Mouse (Mus musculus): Measurements from ENCODE around the gene Gm49318.
"Not testable (repeated sequence)": the region's sequence is repeated elsewhere in the genome, so short reads cannot be mapped to it uniquely, and the experiment has no call there.

Gene Gm49318

DNA sequence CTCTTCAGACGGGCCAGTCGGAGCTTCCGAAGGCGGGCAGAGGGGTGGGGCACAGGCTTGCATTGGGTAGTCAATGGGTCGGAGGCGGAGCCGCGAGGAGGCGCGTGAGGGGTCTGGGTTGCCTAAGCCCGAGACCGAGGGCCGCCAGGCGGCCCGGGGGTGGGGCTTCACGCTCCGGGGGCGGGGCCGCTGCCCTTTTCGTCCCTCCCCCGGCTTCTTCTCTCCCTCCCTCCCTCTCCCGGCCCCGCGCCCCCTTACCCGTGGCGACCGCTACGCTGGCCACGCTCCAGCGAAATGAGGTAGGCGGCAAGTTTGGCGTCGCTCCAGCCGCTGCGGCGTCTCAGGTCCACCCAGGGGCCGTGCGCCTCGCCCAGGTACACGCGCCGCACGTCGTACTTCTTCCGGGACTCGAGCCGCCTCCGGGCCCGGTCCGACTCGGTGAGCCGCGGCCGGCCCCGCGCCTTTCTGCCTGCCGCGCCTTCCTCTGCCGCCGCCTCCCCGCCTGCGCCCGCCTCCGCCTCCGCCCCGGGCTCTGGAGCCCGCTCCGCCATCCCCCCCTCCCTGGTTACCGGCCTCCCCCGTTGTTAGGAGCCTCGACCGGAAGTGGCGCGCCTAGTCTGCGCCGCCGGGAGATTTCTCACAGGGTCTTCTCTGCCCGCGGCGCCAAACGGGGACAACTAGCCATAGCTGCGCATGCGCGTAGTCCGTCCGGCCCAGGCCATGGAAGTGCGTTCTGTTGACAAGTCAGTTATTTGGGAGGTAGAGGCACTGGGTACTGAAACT, at the start of gene Gm49318, which contains the start of gene Zfp653:
Gm49318 (minus strand) TSS at position 469 of the 783 bp plus-strand sequence.
Zfp653 (minus strand) TSS at position 586 of the 783 bp plus-strand sequence.
- in situ Hi-C loops (cut with MboI, MseI) = no loop called here

DNA sequence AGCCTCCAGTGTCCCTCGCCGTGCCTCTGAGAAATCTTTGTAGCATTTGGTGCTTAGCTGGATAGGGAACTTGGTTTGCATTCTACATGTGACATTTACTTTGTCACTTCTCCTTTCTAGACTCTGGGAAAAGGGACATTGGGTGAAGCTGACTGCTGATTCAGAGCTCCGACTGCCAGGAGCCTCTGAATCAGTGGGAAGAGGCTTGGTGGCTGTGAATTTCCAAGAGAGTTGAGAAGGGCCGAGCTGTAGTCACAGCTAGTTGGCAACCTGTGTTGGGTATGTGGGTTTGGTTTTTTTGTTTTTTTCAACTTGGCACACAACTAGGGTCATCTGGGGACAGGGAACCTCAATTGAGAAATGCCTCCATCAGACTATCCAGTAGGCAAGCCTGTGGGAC, 48.5 kb upstream of the Gm49318 start:
- in situ Hi-C loops (cut with MboI, MseI) = no loop called here

DNA sequence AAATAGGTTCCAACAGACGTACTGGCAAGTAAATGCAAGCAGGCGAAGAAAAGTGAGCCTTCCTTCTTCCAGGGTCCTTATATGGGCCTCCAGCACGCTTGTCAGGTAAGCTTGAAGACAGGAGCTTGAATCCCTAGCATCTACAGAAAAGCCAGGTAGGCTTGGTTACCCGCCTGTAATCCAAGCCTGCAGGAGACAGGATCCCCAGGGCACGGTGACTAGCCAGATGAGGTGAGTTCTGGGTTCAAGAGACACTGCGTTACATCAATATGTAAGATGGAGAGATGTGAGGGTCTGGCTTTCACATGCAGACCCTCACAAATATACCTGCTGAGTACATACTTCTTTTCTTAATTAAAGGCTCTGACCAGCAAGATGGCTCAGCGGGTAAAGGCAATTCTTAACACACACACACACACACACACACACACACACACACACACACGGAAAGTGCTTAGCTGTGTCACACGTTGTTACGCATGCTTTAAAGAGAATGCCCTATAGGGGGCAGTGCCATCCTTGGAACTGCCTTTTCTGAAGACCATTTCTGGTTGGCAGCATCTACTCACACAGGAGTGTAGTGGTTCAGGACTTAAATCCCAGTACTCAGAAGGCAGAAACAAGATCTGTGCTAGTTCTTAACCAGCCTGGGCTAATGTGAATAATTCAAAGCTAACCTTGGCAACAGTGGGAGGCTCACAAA, 46.8 kb upstream of the Gm49318 start:
- in situ Hi-C loops (cut with MboI, MseI) = no loop called here

DNA sequence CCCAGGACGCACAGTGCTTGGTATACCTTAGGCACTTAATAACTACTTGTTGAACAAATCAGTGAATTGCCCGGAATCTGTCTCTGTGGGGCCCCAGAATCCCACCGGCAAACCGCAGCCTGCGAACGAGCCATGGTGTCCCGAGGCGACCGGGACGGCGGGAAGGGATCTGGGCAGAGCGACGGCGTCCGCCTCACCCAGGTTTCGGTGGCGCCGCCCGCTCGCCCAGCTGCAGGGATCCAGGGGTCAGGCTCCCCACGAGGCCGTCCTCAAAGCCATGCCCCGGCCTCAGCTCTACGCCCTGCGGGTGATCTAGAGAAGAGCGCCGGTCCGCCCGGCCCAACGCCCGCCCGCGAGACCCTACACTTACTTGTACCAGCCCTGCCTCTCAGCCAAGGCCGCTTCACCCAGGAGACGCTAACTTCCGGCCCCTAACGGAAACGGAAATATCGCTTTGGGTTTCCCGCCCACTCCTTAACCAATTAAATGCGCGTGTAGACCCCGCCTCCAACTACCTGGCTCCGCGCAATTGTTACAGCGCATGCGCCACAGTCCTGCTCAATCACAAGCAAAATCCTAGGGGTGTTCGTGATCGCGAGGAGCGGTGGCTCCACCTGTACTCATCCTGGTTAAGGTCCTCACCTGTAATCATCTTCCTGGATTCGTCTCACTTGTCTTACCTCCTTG, 45.8 kb upstream of the Gm49318 start, which contains the start of gene Elof1:
Elof1 (minus strand) TSS at position 433 of the 687 bp plus-strand sequence.
- in situ Hi-C loops (cut with MboI, MseI) = no loop called here

DNA sequence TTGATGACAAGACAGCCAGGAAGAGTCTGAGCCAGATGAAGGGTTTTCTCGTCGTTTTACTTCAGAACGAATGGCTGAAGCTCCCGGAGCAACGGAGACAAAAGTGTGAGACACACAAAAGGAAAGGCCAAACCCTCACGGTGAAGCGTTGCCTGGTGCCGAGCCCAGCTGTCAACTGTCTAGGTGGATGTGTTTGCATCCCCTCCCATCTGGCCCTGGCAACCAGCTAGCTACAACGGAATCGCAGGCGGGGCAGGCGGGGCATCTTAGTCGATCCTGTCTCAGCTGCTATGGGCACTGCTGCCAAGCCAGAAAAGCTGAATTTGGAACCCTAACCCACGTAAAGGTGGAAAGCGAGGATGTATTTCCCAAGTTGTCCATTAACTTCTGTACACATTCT, 45.0 kb upstream of the Gm49318 start:
- in situ Hi-C loops (cut with MboI, MseI) = no loop called here

DNA sequence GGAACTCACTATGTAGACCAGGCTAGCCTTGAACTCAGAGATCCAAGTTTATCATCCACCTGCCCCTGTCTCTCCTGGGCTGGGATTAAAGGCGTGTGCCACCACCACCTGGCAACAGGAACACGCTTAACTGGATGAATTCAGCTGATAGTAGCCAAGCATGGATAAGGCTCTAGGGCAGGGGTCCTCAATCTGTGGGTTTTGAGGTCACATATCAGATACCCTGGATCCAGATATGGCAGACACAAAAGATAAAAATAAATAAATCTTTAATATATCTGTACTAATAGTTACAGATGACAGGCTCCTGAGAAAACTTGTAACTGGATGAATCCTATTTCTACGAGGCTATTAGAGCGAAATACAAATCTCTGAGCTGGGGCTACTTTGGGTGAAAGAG, 44.6 kb upstream of the Gm49318 start:
- in situ Hi-C loops (cut with MboI, MseI) = no loop called here

DNA sequence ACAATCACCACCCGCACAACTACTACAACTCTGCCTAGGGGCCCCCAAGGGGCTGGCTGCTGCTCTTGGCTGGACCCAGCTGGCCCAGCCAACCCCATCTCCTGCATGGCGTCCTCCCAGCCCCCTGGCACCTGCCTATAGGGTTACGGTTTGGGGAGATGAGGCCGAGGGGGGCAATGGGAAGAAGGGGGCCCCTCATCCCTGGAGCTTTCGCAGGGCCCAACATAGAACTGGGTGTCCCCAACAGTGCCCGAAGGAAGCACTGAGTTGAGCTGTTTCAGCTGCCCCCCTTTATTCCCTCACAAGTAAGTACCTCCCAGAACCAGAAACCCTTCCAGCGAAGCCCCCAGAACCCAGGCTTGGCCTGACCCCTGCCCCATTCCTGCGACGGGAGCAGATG, 37.1 kb upstream of the Gm49318 start:
- in situ Hi-C loops (cut with MboI, MseI) = no loop called here

DNA sequence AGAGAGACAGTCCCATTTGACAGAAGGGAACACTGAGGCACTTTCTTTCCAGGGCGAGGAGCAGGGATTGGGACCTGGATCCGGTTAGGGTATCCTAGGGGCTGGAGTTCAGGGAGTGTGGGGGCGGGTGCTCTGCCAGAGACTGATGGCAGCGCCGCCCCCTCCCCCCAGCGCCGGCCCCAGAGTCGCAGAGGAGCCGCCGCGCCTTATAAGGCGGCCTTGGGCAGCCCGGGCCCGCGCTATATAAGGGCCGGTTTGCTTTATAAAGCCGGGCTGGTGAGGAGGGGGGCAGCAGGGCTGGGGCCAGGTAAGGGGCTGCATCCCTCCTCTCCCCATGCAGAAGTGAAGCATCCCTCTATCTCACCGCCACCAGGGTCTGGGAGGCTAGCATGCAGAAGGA, 28.9 kb upstream of the Gm49318 start:
- in situ Hi-C loops (cut with MboI, MseI) = no loop called here

DNA sequence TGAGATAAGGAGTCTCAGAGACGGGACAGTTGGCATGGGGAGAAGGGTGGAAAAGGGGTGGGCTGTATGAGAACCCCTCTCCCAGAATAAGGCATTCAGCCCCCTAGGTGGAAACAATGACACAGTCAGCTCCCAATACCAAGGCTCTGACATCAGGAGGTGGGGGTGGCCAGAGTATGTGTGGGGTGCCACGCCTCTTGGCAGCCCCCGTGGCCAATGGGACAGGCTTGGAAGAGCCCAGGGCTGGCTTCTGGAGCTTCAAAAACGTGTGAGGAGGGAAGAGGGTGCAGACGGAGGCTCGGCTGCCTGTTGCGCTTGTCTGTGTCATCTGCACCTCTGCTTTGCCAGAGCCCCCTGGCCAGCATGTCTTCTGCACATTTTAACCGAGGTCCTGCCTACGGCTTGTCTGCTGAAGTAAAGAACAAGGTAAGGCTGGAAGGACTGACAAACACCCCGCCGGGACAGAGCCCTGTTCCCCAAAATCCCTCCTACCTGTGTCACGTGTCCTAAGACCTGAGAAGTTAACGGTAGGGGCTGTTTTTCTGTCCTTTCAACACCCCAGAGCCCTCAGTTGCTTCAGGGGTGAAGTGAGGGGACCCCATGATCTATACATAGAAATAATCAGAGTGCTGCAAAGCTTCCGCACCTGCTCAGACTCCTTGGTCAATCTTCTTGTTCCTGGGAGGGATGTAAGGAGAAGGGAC, 28.1 kb upstream of the Gm49318 start, which contains the start of gene Cnn1:
Cnn1 (plus strand) TSS at position 224 of the 704 bp plus-strand sequence.
- in situ Hi-C loops (cut with MboI, MseI) = no loop called here

DNA sequence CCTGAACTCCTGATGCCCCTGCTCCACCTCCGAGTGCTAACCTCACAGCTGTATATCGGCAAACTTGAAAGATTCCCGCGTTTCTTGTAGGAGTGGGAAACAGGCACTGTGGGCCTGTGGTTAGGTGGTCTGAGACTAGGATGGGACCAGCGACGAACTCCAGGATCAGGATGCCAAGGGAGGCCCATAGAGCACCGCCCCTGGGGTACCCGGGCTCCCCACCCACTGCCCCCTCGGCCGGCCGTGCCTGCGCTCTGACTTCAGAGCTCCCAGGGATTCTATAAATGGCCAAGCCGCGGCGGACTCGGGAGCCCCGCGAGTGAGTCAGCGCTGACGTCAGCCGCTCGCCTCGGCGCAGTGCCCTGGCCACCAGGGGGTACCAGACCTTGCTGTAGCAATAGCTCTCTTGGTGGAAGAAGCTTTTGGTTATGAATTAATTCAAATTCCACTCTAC, 24.8 kb upstream of the Gm49318 start:
- in situ Hi-C loops (cut with MboI, MseI) = no loop called here

DNA sequence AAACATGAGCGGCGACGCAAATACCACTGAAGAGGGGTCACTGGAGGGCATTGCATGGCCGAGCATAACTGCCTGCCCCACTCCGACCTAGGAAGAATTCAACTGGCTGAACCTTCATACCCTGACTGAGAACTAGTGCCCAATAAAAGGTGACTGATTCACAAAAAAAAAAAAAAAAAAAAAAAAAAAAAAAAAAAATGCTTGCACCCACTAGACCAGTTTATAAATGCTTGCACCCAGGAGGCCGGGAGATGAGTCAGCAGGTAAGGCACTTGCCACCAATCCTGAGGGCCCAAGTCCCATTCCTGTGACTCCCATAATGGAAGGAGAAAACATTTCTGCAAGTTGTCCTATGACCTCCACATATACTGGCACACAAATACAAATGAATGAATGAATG, 21.7 kb upstream of the Gm49318 start:
- in situ Hi-C loops (cut with MboI, MseI) = no loop called here

DNA sequence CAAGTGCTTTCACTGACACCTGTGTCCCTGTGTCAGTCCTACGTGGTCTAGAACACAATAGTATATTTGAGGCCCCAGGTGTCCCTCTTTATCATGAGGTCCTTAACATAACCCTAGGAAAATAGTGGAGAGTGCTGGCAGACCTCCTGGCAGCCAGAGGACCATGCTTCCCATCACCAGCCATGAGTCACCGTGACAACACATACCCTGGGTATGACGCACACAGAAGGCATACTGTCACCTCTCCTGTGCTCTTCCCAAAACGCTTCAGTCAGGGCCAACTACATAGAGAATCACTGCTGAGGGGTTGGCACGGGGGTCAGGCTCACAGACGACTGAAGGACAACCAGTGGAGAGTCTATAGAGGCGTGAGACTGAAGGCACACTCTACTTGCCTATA, 18.9 kb upstream of the Gm49318 start:
- in situ Hi-C loops (cut with MboI, MseI) = no loop called here

DNA sequence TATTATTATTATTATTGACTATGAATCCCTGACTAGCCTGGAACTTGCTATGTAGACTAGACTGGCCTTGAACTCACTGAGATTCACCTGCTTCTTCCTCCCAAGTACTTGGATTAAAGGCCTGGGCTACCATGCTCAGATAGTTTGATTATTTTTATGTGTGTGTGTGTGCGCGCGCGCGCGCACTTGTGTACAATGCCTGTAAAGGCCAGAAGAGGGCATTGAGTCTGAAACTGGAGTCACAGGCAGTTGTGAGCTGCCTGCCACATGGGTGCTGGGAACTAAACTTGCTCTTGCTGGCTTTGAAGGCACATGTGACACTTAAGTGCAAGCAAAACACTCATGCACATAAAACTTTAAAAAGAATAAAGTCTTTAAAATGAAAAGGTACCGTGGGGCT, 18.2 kb upstream of the Gm49318 start:
- in situ Hi-C loops (cut with MboI, MseI) = no loop called here

DNA sequence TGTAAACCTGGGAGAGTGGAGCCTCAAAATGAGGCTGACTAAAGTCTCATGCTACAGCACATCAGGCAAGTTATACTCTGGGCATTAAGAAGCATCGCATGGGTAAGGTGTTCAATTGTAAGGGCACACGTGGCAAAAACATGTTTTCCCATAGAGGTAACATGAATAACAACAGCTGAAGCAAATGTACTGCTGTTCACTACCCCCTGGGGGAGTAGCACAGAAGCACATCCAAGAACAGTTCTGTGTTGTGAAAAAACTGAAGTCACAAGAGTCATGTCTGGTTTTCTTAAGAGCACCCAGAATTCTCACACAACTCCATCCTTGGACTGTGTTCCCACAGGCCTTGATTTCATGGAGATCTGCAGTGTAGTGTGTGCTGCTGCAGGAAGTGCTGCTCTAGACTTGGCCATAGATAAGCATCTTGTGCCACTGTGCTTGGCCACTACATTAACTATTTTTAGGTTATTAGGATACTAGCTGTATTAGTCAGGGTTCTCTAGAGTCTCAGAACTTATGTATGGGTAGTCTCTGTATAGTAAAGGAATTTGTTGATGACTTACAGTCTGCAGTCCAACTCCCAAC, 16.1 kb upstream of the Gm49318 start:
- in situ Hi-C loops (cut with MboI, MseI) = no loop called here

DNA sequence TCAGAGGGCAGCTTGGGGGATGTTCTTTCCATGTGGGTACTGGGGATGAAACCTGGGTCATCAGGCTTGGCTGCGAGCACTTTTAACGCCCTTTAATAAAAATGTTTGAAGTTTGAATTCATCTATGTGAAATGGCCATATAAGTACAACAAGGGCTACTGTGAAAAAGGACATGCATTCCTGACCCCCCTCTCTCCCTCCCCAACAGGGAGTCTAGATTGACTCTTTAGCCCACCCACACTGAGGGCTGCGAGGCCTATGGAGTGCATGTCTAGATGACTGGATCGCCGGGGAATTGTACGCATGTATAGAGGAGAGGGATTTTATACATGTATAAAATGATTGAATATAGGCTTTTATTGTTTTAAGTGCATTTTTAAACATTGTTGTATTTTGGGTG, 15.0 kb upstream of the Gm49318 start:
- in situ Hi-C loops (cut with MboI, MseI) = no loop called here

DNA sequence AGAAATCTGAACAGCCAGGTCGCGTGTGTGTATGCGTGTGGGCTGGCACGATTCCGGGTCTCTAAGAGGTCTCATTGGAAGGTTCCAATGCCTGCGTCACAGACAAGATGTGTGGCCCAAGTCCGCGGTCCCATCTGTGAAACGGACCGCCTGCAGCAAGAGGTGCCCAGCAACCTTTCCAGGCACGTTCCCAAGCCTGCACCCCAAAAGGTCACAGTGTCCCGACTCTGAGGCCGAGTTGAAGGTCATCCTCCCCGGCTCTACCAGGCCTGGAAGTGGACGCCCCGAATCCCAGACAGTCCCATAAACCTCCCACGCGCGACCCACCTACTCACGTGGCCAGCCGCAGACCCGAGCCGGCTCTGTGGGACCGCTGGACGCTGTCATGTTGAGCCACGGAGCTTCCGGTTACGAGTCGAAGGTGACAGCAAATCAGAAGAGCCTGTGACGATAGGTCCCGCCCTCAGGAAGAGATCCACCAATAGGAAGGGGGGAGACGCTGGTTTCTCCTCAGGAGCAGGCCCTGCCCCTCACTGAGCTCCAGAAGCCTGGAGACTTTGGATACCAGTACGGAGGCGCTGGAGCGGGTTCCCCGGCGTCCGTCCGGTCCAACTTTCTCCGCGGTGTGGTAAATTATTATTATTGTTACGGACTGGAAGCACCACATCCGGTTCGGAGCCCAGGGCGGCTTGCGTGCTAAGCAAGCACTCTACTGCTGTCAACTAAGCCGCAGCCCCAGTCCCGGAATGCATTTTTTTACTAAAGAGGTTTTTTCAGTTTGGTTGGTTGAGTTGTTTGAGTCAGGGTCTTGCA, 14.2 kb upstream of the Gm49318 start, which contains the start of gene Ecsit:
Ecsit (minus strand) TSS at position 417 of the 813 bp plus-strand sequence.
- in situ Hi-C loops (cut with MboI, MseI) = no loop called here

DNA sequence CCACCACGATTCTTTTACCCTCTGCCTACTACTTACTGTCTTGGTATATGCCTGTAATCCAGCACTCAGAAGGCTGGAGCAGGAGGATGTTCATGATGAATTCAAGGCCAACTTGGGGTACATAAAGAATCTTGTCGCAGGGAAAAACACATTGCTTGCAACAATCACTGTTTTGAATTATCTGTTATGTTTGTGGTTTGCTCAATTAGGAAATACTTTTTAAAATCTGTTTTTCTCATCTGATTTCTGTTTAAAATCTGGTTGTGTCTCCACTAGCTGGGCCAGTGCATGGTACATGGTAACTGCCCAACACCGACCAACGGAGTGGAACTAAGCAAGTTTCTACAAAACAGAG, 13.6 kb upstream of the Gm49318 start:
- in situ Hi-C loops (cut with MboI, MseI) = no loop called here

DNA sequence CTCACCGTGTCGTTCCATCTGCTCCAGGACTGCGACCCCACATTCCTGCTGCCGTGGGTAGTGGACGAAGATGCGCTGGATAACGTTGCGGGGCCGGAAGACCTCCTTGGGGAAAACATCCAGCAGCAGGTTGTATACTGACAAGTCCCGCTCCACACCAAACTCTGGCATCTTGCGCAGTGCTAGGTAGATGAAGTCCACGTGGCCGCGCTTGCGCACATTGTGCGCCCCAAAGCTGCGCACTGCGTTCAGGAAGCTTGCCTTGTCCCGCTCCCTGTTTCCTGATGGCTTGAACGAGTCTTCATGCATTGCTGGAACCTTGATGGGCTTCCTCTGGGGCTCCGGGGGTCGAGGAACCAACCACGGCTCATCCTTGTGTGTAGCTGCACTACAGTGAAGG, 5.2 kb upstream of the Gm49318 start:
- in situ Hi-C loops (cut with MboI, MseI) = no loop called here

DNA sequence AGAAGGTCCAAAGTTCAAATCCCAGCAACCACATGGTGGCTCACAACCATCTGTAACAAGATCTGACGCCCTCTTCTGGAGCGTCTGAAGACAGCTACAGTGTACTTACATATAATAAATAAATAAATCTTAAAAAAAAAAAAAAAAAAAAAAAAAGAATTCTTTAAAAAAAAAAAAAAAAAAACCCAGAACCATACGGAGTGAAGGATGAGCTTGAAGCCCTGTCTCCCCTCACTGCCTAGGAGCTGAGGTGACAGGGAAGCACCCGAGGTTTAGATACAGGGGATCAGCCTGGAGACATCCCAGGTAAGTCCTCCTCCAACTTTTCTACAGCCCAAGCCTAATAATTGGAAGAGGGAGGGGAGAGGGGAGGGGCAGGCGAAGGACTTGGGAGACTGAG, 4.7 kb upstream of the Gm49318 start:
- in situ Hi-C loops (cut with MboI, MseI) = not testable (repeated sequence)

DNA sequence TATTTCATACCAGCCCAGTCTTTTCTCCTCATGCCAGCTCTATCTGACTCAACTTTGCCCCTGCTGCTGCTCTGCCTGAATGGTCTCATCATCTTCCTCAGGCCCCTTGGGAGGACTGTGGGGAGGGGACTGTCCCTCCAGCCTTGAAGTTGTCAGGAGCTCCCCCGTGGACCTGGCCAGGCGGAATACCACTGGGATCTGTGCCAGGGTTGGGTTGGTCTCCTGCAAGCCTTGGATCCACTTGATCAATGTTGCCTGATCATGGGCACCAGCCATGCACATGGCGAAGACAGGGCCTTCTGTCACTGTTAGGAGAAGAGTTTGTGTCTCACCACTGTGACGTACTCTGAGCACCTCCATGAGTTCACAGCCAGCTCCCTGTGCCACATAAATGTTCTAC, 1.2 kb upstream of the Gm49318 start:
- in situ Hi-C loops (cut with MboI, MseI) = no loop called here
